Mouse (Mus musculus) stomach, embryonic 16.5 days (tissue): ENCODE results near the gene Krt33a. TPM values are rescaled to one million over a fixed set of nuclear protein-coding genes. Genes with fewer than 3 reads are reported as not detected.

Source experiments
- ATAC-seq: fragments of 200-750 bp; cut with Nextera tagmentation; 2 replicates; pipeline ENCODE4 v1.8.0; 2017; ENCODE audit warnings: moderate number of reproducible peaks, moderate TSS enrichment; ENCODE audit not compliant: insufficient read depth, low FRiP score
- H3K27ac ChIP-seq: fragments of 300-500 bp; sonication (generic); 2 replicates; pipeline ENCODE4 v1.5.1; 2014; ENCODE audit warnings: low read length
- H3K27me3 ChIP-seq: fragments of 300-500 bp; sonication (generic); 2 replicates; pipeline ENCODE4 v1.6.1; 2014; ENCODE audit warnings: low read length, control low read depth, mixed read lengths; ENCODE audit not compliant: control insufficient read depth, insufficient read depth
- H3K36me3 ChIP-seq: fragments of 300-500 bp; sonication (generic); 2 replicates; pipeline ENCODE4 v1.6.1; 2014; ENCODE audit warnings: low read length; ENCODE audit not compliant: control insufficient read depth, insufficient read depth
- H3K4me1 ChIP-seq: fragments of 300-500 bp; sonication (generic); 2 replicates; pipeline ENCODE4 v1.6.1; 2014; ENCODE audit warnings: low read length, control low read depth, mixed read lengths; ENCODE audit not compliant: control insufficient read depth, insufficient read depth
- H3K4me2 ChIP-seq: fragments of 300-500 bp; sonication (generic); 2 replicates; pipeline ENCODE4 v1.6.1; 2014; ENCODE audit warnings: low read depth, low read length, mixed read lengths
- H3K4me3 ChIP-seq: fragments of 300-500 bp; sonication (generic); replicated peaks from 2 replicates; pipeline ENCODE4 v1.5.1; 2014; ENCODE audit warnings: mild to moderate bottlenecking, low read length
- H3K9ac ChIP-seq: fragments of 300-500 bp; sonication (generic); 2 replicates; pipeline ENCODE4 v1.6.1; 2014; ENCODE audit warnings: low read length
- H3K9me3 ChIP-seq: fragments of 300-500 bp; sonication (generic); replicated peaks from 2 replicates; pipeline ENCODE4 v1.6.1; 2016; ENCODE audit warnings: low read length, control low read depth; ENCODE audit not compliant: control insufficient read depth
- WGBS: fragments of 180-500 bp; shearing (Covaris S2); extraction: QIAGEN DNeasy Blood & Tissue Kit; methylation state at CpG from one replicate; pipeline ENCODE4 v1.1.7; 2014; 5-methylcytosine and 5-hydroxymethylcytosine counted together
- polyA plus RNA-seq: library from polyadenylated mRNA; unstranded; fragments of >200 nt; fragmentation: Nextera tagmentation; extraction: Ambion mirVana; gene quantifications from 2 replicates; pipeline ENCODE4 v1.2.1, GENCODE M21; 2015

The Krt33a gene
- polyA plus RNA-seq, 1 experiment from 2014 or later: 0.23 TPM

DNA sequence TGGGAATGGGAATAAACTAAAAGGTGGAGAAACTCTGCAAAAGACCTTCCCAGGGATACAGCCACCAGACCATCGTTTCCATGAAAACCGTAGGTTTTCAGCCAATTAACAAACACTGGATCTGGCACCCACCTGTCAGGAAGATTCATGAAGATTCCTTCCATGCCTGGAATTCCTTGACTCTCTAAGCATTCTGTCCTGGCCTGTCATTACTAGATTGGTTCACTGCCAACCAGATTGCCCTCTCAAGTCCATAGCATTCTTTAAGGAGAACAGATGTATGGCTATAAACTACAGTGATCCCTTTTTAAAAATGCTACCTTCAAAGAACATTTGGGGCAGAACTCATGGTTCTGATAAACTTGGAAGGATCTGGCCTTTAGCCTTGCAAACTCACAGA, 50.1 kb downstream of the Krt33a start:
- no peak overlapping the region for H3K4me2 ChIP-seq
- 6% methylated on average over 2 of the region's 2 CpGs for WGBS
- ATAC-seq: no peak

DNA sequence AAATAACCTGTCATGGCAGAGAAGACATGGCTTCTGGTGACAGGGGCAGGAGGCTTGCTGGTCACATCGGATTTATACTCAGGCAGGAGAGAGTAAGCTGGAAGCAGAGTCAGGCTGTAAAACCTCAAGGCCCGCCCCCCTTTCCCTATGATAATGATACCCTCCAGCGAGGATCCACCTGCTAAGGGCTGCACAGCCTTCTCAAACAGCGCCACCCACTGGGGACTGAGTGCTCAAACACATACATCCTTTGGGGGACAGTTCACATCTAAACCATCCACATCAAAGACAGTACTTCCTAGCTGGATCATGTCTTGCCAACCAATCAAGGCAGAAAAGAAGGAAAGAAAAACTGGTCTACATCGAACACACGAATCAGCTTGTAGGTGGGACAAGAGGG, 51.8 kb downstream of the Krt33a start:
- Histone ChIP-seq H3K36me3 (no peaks in the 10 kb centered on the region), H3K4me3 (no peak overlapping the region), H3K9ac (no peak overlapping the region), H3K27ac (no peak overlapping the region), H3K27me3 (no peaks in the 10 kb centered on the region), H3K4me2 (no peak overlapping the region), H3K4me1 (no peaks in the 10 kb centered on the region), H3K9me3 (no peaks in the 10 kb centered on the region)
- ATAC-seq: no peak
- 59% methylated on average over 6 of the region's 6 CpGs for WGBS

More for the DNA sequence above, 50.1 kb downstream of the Krt33a start:
- H3K4me3 ChIP-seq: no peak overlapping the region
- no peaks in the 10 kb centered on the region for H3K4me1 ChIP-seq
- no peak overlapping the region for H3K9ac ChIP-seq
- H3K36me3 ChIP-seq: no peaks in the 10 kb centered on the region
- no peaks in the 10 kb centered on the region for H3K27me3 ChIP-seq
- no peaks in the 10 kb centered on the region for H3K9me3 ChIP-seq
- no peak overlapping the region for H3K27ac ChIP-seq

Other genes with a start within 250 kb of the Krt33a start
- not detected in 2 replicates for gene Gm11595, start 243.3 kb downstream of the Krt33a start, polyA plus RNA-seq
- gene Krtap4-8, start 235.5 kb downstream of the Krt33a start, polyA plus RNA-seq: not detected in 2 replicates
- not detected in 2 replicates for gene Krtap4-9, start 231.0 kb downstream of the Krt33a start, polyA plus RNA-seq
- gene Gm11596, start 222.7 kb downstream of the Krt33a start, polyA plus RNA-seq: not detected in 2 replicates
- not detected in 2 replicates for gene Gm11569, start 217.3 kb downstream of the Krt33a start, polyA plus RNA-seq
- not detected in 2 replicates for gene Gm11554, start 211.8 kb downstream of the Krt33a start, polyA plus RNA-seq
- gene Krtap4-13, start 206.3 kb downstream of the Krt33a start, polyA plus RNA-seq: not detected in 2 replicates
- gene Gm11564, start 200.5 kb downstream of the Krt33a start, polyA plus RNA-seq: not detected in 2 replicates
- gene 2300003K06Rik, start 178.1 kb downstream of the Krt33a start, polyA plus RNA-seq: not detected in 2 replicates
- gene Krtap4-16, start 164.6 kb downstream of the Krt33a start, polyA plus RNA-seq: not detected in 2 replicates
- gene Gm11568, start 158.3 kb downstream of the Krt33a start, polyA plus RNA-seq: not detected in 2 replicates
- gene Gm11559, start 151.7 kb downstream of the Krt33a start, polyA plus RNA-seq: not detected in 2 replicates
- gene Krtap9-1, start 142.8 kb downstream of the Krt33a start, polyA plus RNA-seq: not detected in 2 replicates
- gene Gm11567, start 137.0 kb downstream of the Krt33a start, polyA plus RNA-seq: not detected in 2 replicates
- not detected in 2 replicates for gene Krtap31-1, start 108.3 kb downstream of the Krt33a start, polyA plus RNA-seq
- gene Gm11565, start 101.5 kb downstream of the Krt33a start, polyA plus RNA-seq: not detected in 2 replicates
- not detected in 2 replicates for gene Krtap31-2, start 79.9 kb downstream of the Krt33a start, polyA plus RNA-seq
- not detected in 2 replicates for gene Krtap9-5, start 67.7 kb downstream of the Krt33a start, polyA plus RNA-seq
- gene Krtap29-1, start 37.2 kb downstream of the Krt33a start, polyA plus RNA-seq: not detected in 2 replicates
- gene Krtap16-1, start 29.6 kb downstream of the Krt33a start, polyA plus RNA-seq: not detected in 2 replicates
- not detected in 2 replicates for gene Krtap17-1, start 22.2 kb downstream of the Krt33a start, polyA plus RNA-seq
- gene Krt33b, start 13.7 kb upstream of the Krt33a start, polyA plus RNA-seq: 0.30 TPM in 1 of 2 replicates, not detected in the other
- 3.2 and 4.2 TPM in 2 replicates for gene Krt34, start 25.3 kb upstream of the Krt33a start, polyA plus RNA-seq
- 0.74 and 0.81 TPM in 2 replicates for gene Krt31, start 34.3 kb upstream of the Krt33a start, polyA plus RNA-seq
- 0.24 and 0.40 TPM in 2 replicates for gene Krt32, start 72.0 kb upstream of the Krt33a start, polyA plus RNA-seq
- 0.76 and 1.5 TPM in 2 replicates for gene Krt35, start 80.0 kb upstream of the Krt33a start, polyA plus RNA-seq
- 0.44 and 0.75 TPM in 2 replicates for gene Krt36, start 89.4 kb upstream of the Krt33a start, polyA plus RNA-seq
- 1,856 and 2,859 TPM in 2 replicates for gene Krt13, start 105.4 kb upstream of the Krt33a start, polyA plus RNA-seq
- gene Krt15, start 119.7 kb upstream of the Krt33a start, polyA plus RNA-seq: 1,477 and 1,759 TPM in 2 replicates
- gene Krt19, start 132.5 kb upstream of the Krt33a start, polyA plus RNA-seq: 1,141 and 1,514 TPM in 2 replicates
- gene Krt9, start 177.0 kb upstream of the Krt33a start, polyA plus RNA-seq: not detected in 2 replicates
- 46.4 and 67.1 TPM in 2 replicates for gene Krt14, start 191.3 kb upstream of the Krt33a start, polyA plus RNA-seq
- 1.6 and 2.2 TPM in 2 replicates for gene Krt16, start 232.7 kb upstream of the Krt33a start, polyA plus RNA-seq
- gene Krt17, start 244.8 kb upstream of the Krt33a start, polyA plus RNA-seq: 34.0 and 45.6 TPM in 2 replicates